Mouse (Mus musculus) liver, adult (tissue): ENCODE measurements at regions not wholly inside any gene's neighbourhood (a gene's known extent, or its start where the extent isn't known, plus 50 kb on each side); places are given as distances from the start of the nearest gene placed in this dataset.

Experiments
- GATA4 ChIP-seq: IDR thresholded peaks from 2 replicates; pipeline ENCODE4 v1.6.1; 2014; ENCODE audit warnings: mild to moderate bottlenecking, low read length; ENCODE audit not compliant: insufficient replicate concordance

DNA sequence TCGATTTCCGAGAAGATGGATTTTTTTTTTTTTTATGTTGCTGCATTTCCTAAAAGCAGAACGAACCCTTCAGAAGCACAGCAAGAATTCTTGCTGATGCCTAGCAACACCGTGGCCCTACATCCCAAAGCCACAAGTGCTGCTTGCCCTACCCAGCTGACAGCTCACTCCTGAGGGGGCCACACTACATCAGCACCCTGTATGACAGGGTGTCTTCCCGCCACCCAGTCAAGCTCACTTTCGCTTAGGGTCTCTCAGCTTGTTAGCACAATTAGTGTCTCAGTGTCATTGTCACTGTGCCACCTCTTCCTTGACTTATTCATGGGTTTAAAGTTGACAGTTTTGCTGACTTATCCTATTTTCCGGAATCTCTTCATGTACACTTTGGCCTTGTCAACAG, 81.2 kb upstream of the Gm6993 start:
- no peak for TF ChIP-seq GATA4

DNA sequence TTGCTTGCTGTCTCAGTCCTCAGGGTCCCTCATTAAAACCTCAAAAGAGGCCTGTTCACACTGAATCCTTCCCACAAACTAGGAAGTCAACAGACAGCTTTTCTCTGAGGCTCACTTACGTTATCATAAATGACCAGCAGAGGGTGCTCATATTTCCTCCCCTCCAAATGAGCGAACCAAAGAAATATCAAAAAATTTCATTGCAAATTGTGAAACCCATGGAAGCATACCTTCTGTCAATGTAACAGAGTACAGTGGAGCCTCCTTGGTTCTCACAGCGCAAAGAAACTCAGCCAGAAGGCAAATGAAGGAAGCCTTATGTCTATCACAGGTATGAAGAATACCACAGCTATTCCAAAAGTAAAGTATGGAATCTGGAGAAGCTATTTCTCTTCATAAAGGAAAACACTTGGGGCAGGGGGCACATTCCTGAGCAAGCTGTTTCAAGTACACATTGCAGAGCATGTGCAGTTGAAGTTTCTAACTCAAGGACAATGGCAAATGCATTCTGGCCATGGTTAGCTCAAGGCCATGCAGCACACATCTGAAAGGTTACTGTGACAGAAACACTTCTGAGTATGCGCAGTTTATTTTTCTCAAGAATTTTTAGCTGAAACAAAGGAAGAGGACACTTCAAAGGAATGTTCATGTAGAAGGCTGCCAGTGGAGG, 72.2 kb upstream of the Gm6993 start:
- TF ChIP-seq GATA4, result no peak

DNA sequence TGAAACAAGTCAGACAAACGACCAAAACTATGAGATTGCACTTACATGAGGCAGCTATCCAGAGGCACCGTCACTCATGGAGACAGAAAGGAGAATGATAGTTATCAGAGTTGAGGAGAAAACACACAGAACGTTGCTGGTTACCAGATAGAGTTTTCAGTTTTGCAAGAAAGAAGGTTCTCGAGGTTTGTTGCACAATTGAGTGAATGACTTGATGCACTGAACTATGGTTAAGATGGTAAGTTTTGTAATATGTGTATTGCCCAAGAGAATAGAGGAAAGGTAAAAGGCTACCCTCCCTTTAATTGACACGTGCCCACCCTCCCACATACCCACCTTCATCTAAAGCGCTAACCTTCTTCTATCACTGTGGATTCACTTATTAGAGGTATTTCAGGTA, 70.5 kb upstream of the Gm6993 start:
- TF ChIP-seq GATA4, result no peak

DNA sequence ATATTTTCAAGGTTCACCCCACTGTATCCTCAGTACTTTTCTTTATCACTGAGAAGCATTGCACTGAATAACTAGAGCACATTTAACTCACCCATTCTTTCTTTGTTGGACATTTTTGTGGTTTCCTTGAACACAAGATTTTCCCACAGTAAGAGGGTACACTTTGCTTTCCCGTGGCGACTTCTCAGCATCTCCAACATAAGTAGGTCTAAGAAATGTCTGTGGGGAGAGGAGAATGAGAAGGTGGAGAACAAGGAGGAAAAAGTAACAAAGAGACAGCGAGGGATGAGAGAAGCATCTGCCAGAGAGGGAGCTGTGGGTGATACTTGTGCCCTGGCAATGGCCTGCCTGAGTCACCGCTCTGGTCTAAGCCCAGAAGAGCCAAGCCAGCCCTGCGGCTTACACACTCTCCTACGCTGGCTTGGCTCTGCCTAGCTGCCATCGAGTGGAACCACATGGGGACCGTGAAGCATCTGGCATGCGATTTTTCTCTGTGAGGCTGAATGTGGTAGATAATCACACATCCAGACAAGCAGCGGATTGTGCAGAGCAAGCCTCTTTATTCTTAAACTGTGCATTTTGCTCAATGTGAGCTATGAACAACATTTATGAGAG, 69.9 kb upstream of the Gm6993 start:
- no peak for TF ChIP-seq GATA4

DNA sequence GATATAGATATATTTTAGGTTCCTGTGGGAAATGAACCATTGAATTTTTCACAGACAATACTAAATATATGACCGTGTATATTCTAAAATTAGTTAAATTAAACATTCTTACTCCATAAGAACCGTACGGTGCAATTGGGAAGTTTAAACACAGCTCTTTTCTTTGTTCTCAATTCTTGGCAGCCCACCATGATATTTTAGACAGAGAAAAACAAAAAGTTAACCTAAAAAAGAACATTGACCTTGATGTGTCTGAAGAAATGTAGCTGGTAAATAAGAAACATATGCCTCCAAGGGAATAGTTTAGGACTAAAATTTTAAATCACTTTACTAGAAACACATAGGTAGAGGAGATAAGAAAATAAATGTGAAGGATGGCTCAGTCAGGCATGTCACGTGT, 68.6 kb upstream of the Gm6993 start:
- no peak for TF ChIP-seq GATA4

DNA sequence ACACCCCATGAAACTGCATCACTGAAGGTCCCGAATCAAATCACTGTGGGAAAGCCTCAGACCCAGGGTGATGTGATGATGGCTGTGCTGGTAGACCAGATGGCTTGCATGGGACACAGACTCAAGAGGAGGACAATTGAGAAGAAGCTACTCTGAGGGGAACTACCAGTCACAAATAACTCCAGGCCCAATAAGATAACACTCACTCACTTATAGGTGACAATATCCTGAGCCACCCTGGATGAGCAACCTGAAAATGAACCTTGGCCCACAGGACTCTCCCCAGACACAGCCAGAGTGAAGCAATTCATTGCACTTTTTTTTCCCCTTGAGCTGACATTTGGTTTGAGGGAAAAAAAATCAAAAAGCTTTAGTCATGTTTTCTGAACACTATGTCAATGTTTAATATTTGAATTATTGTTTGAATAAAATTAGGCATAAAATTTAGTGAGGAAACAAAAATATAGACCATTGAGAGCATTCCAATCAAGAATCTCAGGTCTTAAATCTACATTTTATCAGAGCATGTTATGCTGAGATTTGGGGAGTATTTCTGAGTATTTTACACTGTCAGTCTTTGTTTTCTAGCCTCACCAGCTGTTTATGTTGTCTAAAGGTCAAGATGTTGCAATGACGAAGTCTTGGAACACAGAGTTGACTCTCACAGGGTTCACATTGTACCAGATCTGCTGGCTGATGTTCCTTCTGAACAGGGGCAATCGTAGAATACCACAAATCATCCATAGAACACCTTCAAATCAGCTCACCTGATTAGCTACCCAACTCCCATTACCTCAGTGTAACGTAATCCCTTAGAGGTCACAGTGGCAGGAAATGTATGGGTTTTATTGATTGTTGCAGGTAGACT, 67.9 kb upstream of the Gm6993 start:
- TF ChIP-seq GATA4, result no peak

DNA sequence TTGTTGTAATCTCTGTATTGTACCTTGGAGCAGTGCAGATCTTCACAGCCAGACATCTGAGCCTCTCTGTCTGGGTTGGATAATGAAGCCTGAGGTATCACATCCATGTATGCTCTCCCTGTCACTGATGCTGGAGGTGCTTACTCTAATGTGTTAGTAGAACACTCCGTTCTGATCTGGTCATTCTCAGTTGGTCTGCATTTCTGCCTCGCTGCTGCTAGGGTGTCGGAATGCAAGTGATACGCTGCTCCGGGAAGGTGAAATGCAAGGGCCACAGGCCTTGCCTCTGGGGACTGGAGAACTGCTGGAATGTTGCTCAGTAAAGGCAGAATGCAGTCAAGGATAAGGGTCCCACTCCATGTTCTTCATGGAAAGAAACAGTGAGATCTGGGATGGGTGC, 67.1 kb upstream of the Gm6993 start:
- TF ChIP-seq GATA4, result no peak

DNA sequence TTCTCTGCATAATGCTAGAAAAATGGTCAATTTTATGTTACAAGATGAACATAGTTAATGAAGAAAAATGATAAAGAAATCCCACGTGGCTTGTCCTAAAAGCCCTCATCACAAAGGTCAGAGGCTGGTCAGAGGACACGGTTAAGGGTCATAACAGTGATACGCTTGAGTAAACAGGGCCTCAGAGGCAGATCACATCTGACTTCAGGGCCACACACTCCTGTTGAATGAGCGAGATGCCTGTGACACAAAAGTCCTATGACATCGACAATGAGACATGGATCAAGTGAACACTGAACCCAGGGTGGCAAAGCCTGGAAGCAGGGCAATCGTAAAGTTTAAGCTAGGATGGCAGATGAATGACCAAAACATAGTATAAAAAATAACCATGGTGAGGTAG, 61.0 kb upstream of the Gm6993 start:
- TF ChIP-seq GATA4, result no peak

DNA sequence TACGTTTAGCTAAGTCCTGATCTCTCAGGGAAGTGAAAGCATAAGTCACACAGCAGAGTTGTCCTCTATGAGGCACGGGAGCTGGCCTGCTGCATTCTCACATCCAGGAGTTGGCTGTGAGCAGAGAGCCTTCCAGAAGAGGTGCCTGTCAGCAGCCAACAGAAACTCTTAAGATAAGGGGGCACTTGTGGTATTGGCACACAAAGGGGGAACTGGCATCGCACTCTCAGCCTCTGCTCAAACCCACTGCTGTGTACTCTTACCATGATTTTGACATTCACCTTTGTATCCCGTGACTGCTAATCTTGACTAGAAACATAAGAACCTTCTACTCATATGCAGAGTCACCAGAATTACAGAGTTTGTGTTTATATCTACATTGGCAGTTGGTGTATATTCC, 56.9 kb upstream of the Gm6993 start:
- no peak for TF ChIP-seq GATA4

DNA sequence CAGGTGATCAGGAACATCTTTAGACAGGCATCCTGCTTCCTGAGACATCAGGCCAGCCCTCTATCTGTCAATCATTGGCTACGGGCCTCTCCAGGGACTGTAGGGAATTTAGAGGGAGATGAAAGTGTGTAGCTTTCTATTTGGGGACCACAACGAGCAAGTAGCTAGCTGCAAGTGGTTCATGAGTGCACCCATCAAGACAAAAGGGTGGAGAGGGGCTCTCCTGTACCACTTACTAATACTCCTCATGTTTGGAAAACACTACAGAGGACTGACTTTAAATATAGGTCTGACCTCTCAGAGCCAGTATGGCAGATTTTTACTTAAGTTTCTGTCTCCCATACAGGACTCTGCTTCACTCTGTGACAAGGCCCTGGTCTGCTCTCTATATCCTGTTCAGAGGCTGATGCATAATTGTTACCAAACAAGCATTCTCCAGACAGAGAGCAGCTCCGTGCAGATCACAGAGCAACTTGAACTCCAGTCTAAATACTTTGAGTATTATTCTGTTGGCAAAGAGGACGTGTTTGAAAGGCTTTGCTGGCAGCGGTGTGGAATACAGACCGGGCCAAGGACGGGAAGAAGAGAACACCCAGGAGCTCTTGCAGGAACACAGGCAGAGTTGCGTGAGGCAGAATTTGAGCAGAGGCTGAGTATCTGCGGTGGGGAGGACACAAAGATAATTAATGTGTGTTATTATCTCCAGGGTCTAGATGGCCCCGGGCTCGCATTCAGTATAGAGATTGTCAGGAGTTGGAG, 56.2 kb upstream of the Gm6993 start:
- TF ChIP-seq GATA4, result no peak

DNA sequence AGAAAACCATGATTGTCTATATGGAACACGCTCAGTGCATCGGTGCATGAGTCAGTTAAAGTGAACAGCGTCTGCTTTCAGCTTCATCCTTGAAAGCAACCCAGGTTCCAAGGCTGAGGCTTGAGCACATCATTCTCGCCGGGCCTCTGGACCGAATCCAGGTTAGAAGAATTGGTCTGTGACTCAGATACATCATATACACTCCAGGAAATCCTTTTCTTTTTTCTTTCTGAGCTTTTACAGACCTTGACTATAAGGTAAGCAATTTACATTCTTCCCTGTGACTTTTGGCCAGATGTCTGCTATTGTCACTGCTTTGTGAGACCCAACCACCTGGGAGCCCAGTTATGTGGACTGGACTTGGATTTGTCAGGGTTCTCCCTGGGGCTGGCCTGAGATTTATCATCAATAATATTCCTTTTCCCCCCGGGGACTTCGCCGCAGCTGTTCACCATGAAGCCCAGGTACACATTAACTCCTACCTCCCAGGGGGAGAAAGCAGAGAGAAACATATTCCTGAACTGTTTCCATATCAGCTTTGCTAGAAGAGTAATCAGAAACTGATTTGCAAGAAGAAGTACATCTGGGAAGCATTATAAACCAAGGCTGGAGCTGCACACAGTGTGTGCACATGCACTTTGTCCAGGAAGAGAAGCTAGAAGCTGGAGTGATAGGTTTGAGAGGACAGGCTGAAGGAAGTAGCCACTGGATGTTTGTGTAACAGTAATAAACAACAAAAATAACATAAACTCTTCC, 55.2 kb upstream of the Gm6993 start:
- no peak for TF ChIP-seq GATA4

DNA sequence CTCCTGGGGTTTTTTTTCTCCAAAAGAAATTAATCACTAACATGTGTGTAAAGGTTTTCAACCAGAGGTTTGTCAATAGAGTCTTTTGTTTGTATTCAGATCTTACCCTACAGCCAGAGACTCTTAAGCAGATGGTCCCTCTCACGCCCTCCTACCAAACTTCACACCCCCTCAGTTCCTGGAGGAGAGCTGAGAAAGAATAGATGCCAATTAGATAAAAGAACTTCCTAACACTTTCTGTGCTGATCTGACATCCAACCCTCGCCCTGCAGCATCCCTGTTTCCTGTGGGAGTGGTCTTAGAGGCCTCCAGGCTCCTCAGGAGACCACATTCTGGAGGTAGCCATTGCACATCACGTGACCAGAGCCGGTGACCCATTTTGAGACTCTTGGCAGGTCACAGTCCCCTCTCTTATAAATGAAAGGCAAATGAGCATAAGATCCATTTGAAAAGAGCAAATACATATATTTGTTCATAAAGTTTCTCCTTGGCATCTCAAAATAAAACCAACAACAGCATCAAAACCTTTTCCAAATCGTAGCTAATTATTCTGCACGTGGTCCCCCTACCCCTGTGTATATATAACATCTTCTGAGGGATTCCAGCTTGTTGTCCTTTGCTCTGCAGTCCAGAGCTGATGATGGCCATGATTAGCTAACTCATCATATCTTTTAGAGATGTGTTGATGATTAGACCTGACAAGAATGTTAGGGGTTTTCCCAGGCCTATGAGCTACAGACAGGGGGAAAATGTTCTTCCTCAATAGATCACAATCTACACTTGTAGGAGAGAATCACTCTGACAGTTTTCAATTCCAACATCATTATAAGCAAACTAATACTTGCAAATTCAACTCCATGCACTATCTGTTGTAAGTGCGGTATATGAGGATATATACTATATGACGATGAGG, 54.4 kb upstream of the Gm6993 start:
- no peak for TF ChIP-seq GATA4

DNA sequence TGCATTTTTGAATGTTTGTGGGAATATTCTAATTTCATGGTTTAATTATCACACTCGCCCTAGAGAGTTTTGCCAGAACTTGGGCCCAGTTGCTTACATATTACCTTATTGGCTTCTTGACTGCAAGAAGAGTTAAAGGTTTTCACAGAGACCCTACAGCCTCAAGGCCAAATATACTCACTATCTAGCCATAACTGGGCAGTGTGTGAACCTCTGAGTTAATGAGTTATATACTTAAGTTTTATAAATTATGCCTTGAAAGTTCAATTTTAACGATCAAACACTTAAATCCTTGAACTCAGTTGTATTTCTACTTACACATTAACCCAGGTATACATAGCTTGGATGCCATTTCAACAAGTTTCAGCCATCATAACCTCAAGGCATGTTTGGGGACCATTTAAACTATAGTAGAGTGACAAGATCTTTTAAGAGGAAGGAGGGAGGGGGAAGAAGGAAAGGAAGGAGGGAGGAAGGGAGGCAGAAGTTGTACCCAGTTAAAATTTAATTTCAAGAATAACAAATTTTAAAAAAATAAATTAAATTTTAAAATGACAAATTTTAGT, 52.5 kb upstream of the Gm6993 start:
- no peak for TF ChIP-seq GATA4
